Mouse (Mus musculus): Measurements from ENCODE around the gene Krt76.

- TF ChIP-seq CTCF (IDR thresholded peaks at IDR 0.05; ENCODE audit: extremely low read depth, insufficient read depth, insufficient read length, insufficient replicate concordance): no peak
- no peak for TF ChIP-seq POLR2A (IDR thresholded peaks at IDR 0.05; ENCODE audit: low read depth, low read length)
Observed at GRCm38 (mm10) chr15:101927340-101928080, 34.8 kb upstream of the Krt76 start.
